Mouse (Mus musculus) midbrain, embryonic 15.5 days (tissue): ENCODE results near the gene Hps6. TPM values are rescaled to one million over a fixed set of nuclear protein-coding genes. Genes with fewer than 3 reads are reported as not detected.

Experiments
- ATAC-seq: fragments of 200-750 bp; cut with Nextera tagmentation; replicated peaks from 2 replicates; pipeline ENCODE4 v1.8.0; 2017; ENCODE audit warnings: moderate TSS enrichment
- H3K27ac ChIP-seq: fragments of 300-500 bp; sonication (generic); 2 replicates; pipeline ENCODE4 v1.5.1; 2015; ENCODE audit warnings: mild to moderate bottlenecking, inconsistent platforms
- H3K27me3 ChIP-seq: fragments of 300-500 bp; sonication (generic); replicated peaks from 2 replicates; pipeline ENCODE4 v1.6.1; 2015; ENCODE audit warnings: inconsistent platforms
- H3K36me3 ChIP-seq: fragments of 300-500 bp; sonication (generic); replicated peaks from 2 replicates; pipeline ENCODE4 v1.6.1; 2015; ENCODE audit warnings: inconsistent platforms
- H3K4me1 ChIP-seq: fragments of 300-500 bp; sonication (generic); 2 replicates; pipeline ENCODE4 v1.6.1; 2015; ENCODE audit warnings: inconsistent platforms
- H3K4me2 ChIP-seq: fragments of 300-500 bp; sonication (generic); 2 replicates; pipeline ENCODE4 v1.6.1; 2015; ENCODE audit warnings: inconsistent platforms, mild to moderate bottlenecking, moderate library complexity
- H3K4me3 ChIP-seq: fragments of 300-500 bp; sonication (generic); 2 replicates; pipeline ENCODE4 v1.5.1; 2015; ENCODE audit warnings: mild to moderate bottlenecking, inconsistent platforms
- H3K9ac ChIP-seq: fragments of 300-500 bp; sonication (generic); 2 replicates; pipeline ENCODE4 v1.6.1; 2015; ENCODE audit warnings: mild to moderate bottlenecking, inconsistent platforms
- H3K9me3 ChIP-seq: fragments of 300-500 bp; sonication (generic); 2 replicates; pipeline ENCODE4 v1.6.1; 2016; ENCODE audit warnings: inconsistent platforms
- WGBS: fragments of 180-500 bp; shearing (Covaris S2); methylation state at CpG from one replicate; pipeline ENCODE4 v1.1.7; 2015; ENCODE audit warnings: mixed read lengths; 5-methylcytosine and 5-hydroxymethylcytosine counted together
- polyA plus RNA-seq: library from polyadenylated mRNA; unstranded; fragments of >200 nt; fragmentation: Nextera tagmentation; extraction: Ambion mirVana; gene quantifications from 2 replicates; pipeline ENCODE4 v1.2.1, GENCODE M21; 2015

Gene Hps6
- polyA plus RNA-seq, 1 experiment from 2014 or later, result 3.9 TPM

DNA sequence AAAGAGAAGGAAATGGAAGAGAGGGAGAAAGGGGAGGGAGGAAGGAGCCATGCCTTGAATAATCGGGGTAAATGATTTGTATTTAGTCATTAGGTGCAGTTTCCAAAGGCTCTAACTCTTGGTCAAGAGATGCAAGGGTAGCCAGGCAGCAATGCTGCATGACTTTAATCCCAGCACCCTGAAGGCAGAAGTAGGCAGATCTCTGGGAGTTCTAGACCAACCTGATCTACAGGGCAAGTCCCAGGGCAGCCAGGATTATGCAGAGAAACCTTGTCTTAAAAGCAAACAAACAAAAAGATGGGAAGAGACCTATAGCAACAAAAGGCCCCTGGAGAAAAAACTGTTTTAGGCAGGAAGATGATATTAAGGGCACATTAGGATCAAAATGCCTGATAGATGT lies 3.9 kb upstream of the Hps6 start:
- 76% methylated on average over 1 of the region's 1 CpGs for WGBS
- H3K36me3 ChIP-seq, result peaks cover 5% of the 10 kb centered on the region; the same call in 1 of the 2 replicates
- 0 out of 2 replicates have a peak overlapping the region, but pooled peaks have one; percentile 53 for H3K9ac ChIP-seq
- peaks cover 11% of the 10 kb centered on the region for H3K27me3 ChIP-seq
- no peak overlapping the region for H3K27ac ChIP-seq
- peak overlapping the region; percentile 74; the same call in 1 of the 2 replicates for H3K4me2 ChIP-seq
- H3K9me3 ChIP-seq, result no peaks in the 10 kb centered on the region
- ATAC-seq, result no peak
- no peak overlapping the region for H3K4me3 ChIP-seq
- peaks cover 26% of the 10 kb centered on the region for H3K4me1 ChIP-seq

DNA sequence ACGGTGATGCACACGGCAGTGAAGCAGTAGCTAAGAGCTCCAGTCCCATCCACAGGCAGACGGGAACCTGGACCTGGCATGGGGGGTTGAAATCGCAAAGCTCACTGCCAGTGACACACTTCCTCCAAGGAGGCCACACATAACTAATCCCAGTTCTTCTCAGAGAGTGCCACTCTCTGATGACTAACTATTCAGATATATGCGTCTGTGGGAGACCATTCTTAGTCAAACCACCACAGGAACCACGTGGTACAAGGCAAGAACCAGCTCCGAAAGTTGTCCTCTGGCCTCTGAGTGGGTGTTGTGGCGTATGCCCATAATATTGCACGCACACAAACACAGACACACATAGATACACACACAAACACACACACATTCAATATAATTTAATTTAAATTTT lies 1.0 kb upstream of the Hps6 start:
- H3K4me3 ChIP-seq, result no peak overlapping the region
- peaks cover 20% of the 10 kb centered on the region for H3K4me1 ChIP-seq
- no peaks in the 10 kb centered on the region for H3K36me3 ChIP-seq
- peaks cover 16% of the 10 kb centered on the region for H3K27me3 ChIP-seq
- H3K9ac ChIP-seq, result no peak overlapping the region
- 84% methylated on average over 9 of the region's 9 CpGs for WGBS
- no peak for ATAC-seq
- H3K27ac ChIP-seq, result no peak overlapping the region
- H3K9me3 ChIP-seq, result no peaks in the 10 kb centered on the region
- H3K4me2 ChIP-seq, result no peak overlapping the region

DNA sequence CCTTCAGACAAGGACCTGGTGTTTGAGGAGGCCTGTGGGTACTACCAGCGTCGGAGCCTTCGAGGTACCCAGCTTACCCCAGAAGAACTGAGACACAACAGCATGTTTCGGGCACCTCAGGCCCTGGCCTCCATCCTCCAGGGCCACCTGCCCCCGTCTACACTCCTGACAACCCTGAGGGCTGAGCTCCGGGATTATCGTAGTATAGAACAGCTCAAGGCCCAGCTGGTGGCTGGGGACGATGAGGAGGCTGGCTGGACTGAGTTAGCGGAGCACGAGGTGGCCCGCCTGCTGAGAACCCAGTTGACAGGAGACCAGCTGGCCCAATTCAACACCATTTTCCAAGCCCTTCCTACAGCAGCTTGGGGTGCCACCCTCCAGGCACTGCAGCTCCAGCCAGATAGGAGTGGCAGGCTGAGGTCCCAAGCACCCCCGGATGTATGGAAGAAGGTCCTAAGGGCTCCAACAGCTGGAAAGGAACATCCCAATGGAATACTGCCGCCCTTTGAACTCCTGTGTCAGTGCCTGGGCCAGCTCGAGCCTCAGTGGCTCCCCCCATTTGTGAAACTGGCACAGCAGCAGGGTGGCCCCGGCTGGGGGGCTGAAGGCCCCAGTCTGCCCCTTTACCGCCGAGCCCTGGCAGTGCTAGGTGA lies 1.6 kb downstream of the Hps6 start:
- ATAC-seq, result no peak
- H3K36me3 ChIP-seq, result no peaks in the 10 kb centered on the region
- H3K4me1 ChIP-seq, result peaks cover 11% of the 10 kb centered on the region
- H3K9me3 ChIP-seq, result no peaks in the 10 kb centered on the region
- H3K27ac ChIP-seq, result no peak overlapping the region
- 68% methylated on average over 17 of the region's 17 CpGs for WGBS
- H3K4me2 ChIP-seq, result no peak overlapping the region
- H3K4me3 ChIP-seq, result no peak overlapping the region
- H3K9ac ChIP-seq, result no peak overlapping the region
- H3K27me3 ChIP-seq, result peaks cover 16% of the 10 kb centered on the region

DNA sequence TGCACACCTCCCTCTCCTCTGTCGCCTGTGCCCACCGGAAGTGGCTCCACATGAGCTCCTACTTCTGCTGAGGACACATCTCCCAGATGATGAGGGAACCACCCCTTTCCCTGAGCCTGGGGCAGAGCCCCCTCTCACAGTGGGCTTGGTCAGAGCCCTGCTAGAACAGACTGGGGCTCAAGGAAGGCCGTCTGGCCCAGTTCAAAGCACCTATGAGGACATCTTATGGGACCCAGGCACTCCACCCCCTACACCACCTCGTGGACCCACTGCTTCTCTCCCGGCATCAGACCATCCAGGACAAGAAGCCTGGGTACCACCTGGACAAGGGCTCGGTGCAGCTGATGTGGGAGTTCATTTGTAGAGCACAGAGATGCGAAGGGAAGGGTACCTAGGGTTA lies 2.4 kb downstream of the Hps6 start:
- Histone ChIP-seq H3K4me3 (no peak overlapping the region), H3K27me3 (peaks cover 16% of the 10 kb centered on the region), H3K36me3 (no peaks in the 10 kb centered on the region), H3K4me2 (no peak overlapping the region), H3K4me1 (peaks cover 11% of the 10 kb centered on the region), H3K9ac (no peak overlapping the region), H3K9me3 (no peaks in the 10 kb centered on the region), H3K27ac (no peak overlapping the region)
- no peak for ATAC-seq
- WGBS, result 82% methylated on average over 7 of the region's 7 CpGs

DNA sequence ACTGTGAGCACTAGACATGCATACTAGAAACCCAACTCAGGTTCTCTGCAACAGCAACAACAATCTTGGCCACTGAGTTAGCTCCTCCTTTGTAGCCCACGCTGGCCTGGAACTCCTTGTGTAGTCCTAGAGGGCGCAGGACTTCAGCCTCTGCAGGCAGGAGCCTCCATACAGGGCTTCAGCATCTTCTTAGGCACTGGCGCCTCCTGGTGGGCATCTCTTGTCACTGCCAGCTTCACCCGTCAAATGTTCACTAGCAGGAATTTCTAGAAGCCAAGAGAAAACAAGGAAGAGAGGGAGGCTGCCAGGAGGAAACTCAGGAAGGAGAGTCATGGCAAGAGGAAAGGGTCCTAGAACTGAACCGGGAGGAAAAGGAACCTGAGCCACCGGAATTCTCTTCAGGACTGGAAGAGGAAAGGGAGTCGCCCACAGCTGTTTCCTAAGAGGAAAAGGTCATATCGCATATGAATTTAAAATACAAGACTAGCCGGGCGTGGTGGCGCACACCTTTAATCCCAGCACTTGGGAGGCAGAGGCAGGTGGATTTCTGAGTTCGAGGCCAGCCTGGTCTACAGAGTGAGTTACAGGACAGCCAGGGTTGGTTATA lies 11.4 kb downstream of the Hps6 start:
- H3K4me2 ChIP-seq, result no peak overlapping the region
- WGBS, result 42% methylated on average over 12 of the region's 12 CpGs
- no peaks in the 10 kb centered on the region for H3K36me3 ChIP-seq
- peak; percentile 58; the same call in 1 of the 2 replicates for ATAC-seq
- H3K27ac ChIP-seq, result no peak overlapping the region
- no peaks in the 10 kb centered on the region for H3K9me3 ChIP-seq
- H3K4me1 ChIP-seq, result no peaks in the 10 kb centered on the region
- H3K9ac ChIP-seq, result no peak overlapping the region
- H3K4me3 ChIP-seq, result no peak overlapping the region
- no peaks in the 10 kb centered on the region for H3K27me3 ChIP-seq

DNA sequence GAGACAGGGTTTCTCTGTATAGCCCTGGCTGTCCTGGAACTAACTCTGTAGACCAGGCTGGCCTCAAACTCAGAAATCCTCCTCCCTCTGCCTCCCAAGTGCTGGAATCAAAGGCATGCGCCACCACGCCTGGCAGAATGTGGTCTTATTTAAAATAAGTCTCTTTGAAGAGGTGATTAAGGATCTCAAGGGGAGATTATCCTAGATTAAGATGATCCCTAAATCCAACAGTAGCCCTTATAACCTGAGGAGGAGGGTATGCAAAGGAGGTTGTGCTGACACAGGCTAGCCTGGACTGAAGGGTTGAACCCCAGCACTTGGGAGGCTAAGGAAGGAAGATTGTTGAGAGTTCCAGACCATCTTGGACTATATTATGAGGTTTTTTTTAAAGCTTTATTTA lies 12.7 kb downstream of the Hps6 start:
- Histone ChIP-seq H3K36me3 (no peaks in the 10 kb centered on the region), H3K9me3 (no peaks in the 10 kb centered on the region), H3K4me1 (no peaks in the 10 kb centered on the region), H3K9ac (no peak overlapping the region), H3K27ac (no peak overlapping the region), H3K27me3 (no peaks in the 10 kb centered on the region), H3K4me3 (no peak overlapping the region), H3K4me2 (no peak overlapping the region)
- ATAC-seq, result no peak
- WGBS, result 58% methylated on average over 2 of the region's 2 CpGs

DNA sequence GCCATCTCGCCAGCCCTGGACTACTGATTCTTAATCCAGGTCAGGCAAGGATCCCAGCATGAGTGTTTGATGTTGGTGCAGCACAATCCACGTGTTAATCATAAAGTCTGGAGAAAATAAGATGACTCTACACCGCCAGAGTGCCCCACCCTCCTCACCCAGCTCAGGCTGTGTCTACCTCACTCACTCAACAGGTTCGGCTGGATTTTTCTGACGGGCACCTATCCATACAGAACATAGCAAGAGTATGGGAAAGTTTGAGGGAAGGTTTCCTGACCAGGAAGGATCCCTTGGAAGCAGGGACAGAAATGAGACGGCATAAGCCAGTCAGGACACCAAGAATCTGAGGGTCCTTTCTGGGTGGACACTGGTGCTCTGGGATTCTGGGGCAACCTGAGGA lies 21.7 kb downstream of the Hps6 start:
- WGBS, result 82% methylated on average over 6 of the region's 6 CpGs
- Histone ChIP-seq H3K36me3 (no peaks in the 10 kb centered on the region), H3K27ac (no peak overlapping the region), H3K4me2 (no peak overlapping the region), H3K9me3 (no peaks in the 10 kb centered on the region), H3K4me3 (no peak overlapping the region), H3K9ac (no peak overlapping the region), H3K4me1 (no peaks in the 10 kb centered on the region), H3K27me3 (no peaks in the 10 kb centered on the region)
- ATAC-seq, result no peak

DNA sequence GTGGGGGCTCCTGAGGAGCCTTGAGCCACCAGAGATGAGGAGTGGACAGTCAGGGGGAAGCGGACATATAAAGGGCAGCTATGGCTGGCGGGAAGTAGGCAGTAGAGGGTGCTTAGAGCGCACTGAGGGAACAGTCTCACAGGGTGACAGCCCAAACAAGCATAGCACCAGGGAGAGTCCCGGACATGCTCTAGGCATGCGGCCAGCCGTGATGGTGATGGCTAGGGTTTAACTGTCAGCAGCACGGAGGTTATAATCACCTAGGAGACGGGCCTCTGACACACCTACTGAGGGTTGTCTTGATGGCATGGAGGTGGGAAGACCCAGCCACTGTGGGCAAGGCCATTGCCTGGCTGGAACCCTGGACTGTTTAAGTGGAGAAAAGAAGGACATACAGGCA lies 23.3 kb downstream of the Hps6 start:
- Histone ChIP-seq H3K36me3 (no peaks in the 10 kb centered on the region; the same call in 1 of the 2 replicates), H3K4me2 (no peak overlapping the region), H3K27me3 (no peaks in the 10 kb centered on the region), H3K9me3 (no peaks in the 10 kb centered on the region), H3K4me1 (no peaks in the 10 kb centered on the region), H3K9ac (no peak overlapping the region), H3K27ac (no peak overlapping the region), H3K4me3 (no peak overlapping the region)
- WGBS, result 62% methylated on average over 8 of the region's 8 CpGs
- ATAC-seq, result no peak

DNA sequence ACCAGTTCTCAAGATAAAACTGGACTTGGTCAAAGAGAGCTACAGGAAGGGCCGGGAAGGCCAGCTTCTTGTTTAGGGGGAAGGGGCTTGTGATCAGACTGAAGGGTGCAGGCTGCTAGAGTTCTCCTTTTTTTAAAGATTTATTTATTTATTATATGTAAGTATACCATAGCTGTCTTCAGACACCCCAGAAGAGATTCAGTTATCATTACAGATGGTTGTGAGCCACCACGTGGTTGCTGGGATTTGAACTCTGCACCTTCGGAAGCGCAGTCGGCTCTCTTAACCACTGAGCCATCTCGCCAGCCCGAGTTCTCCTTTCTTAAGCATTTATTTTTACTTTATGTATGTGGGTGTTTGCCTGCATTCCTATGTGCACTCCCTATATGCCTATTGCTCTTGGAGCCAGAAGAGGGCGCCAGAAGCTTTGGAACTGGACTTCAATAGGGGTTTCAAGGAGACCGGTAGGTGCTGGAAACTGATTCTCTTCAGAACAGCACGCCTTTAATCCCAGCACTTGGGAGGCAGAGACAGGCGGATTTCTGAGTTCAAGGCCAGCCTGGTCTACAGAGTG lies 25.5 kb downstream of the Hps6 start:
- Histone ChIP-seq H3K4me1 (no peaks in the 10 kb centered on the region), H3K4me2 (no peak overlapping the region), H3K4me3 (no peak overlapping the region), H3K9me3 (no peaks in the 10 kb centered on the region), H3K36me3 (peaks cover 17% of the 10 kb centered on the region), H3K9ac (no peak overlapping the region), H3K27me3 (no peaks in the 10 kb centered on the region), H3K27ac (no peak overlapping the region)
- 76% methylated on average over 11 of the region's 11 CpGs for WGBS
- ATAC-seq, result no peak

DNA sequence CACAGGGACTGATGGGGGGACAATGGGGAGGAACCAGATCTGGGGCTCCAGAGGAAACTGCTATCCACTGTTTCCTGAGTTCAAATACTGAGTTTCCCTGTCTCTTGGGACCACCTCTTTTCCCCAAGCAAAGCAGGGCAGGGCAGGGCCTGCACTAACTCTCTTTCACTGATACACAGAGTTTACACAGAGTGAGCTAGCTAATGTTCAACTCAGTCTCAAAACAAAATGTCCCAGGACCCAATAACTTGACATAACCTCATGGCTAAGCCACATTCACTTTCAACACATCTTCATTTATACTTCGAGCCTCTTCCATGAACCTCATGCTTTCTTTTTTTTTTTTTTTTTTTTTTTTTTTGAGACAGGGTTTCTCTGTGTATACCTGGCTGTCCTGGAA lies 26.3 kb downstream of the Hps6 start:
- Histone ChIP-seq H3K4me3 (no peak overlapping the region), H3K27ac (no peak overlapping the region), H3K27me3 (no peaks in the 10 kb centered on the region), H3K9ac (no peak overlapping the region), H3K36me3 (peaks cover 26% of the 10 kb centered on the region), H3K4me1 (no peaks in the 10 kb centered on the region), H3K4me2 (no peak overlapping the region), H3K9me3 (no peaks in the 10 kb centered on the region)
- no peak for ATAC-seq
- 96% methylated on average over 1 of the region's 1 CpGs for WGBS

DNA sequence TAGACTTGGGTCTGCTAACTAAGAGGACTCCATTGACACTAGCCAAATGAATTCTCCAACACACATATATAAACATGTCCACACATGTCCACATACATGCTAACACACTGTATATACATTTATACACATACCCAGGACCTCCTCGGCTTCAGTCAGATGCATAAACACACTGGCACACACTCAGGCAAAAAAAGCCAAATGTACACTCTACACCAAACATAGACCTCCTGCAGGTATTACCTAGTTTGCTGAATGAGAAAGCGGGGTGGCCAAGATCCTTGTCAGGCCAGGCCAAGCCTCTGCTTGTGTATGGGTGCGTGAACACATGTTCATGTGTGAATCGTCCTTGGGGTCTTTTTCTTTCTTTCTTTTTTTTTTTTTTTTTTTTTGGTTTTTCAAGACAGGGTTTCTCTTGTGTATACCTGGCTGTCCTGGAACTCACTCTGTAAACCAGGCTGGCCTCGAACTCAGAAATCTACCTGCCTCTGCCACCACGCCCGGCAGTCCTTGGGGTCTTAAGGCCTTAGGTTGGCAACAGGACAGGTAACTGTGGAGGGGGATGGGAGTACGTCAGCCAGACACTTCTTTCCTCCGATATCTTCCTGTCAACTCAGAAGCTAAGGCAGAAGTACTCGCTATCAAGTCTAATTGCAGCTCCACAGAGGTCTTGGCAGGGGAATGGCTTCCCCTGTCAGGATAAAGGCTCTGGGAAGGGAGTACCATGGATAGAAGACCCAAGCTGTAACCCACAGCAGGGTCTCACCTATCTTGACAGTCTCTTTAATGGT lies 27.1 kb downstream of the Hps6 start:
- Histone ChIP-seq H3K4me3 (no peak overlapping the region), H3K36me3 (peaks cover 33% of the 10 kb centered on the region), H3K27ac (no peak overlapping the region), H3K27me3 (no peaks in the 10 kb centered on the region), H3K4me1 (no peaks in the 10 kb centered on the region), H3K9ac (no peak overlapping the region), H3K9me3 (no peaks in the 10 kb centered on the region), H3K4me2 (no peak overlapping the region)
- WGBS, result 98% methylated on average over 10 of the region's 10 CpGs
- no peak for ATAC-seq

DNA sequence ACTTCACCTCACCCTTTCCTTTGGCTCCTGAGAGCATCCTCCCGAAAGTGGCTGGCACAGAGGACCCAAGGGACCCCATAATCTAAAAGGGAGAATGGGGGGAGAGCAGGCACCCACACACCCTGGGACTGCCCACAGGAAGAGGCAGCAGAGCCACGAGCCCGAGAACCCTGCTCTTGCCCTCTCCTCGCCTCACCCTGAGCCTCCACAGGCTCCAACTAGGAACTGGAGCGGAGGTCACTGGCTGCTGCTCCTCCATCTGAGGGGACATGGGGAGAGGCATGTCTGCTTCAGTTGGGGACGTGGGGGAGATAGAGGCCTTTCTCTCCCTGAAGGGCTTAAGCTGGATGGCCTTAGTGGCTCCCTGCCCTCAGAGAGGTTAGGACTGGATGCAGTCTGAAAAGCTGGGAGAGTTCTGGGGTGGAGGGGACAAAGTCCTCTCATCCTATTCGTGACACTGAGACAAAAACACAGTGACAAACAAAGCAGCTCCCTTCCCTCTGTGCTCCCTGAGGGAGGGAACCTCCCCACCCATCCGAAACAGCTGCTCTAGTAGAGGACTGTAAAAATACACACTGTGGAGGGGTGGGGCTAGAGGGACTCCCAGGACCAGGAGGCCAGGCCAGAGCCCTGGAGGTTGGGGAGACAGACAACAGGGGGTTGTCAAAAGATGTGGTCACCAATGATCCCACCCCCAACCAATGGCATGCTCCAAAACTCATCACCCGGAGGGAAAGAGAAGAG lies 28.6 kb downstream of the Hps6 start:
- H3K4me2 ChIP-seq, result no peak overlapping the region
- WGBS, result 71% methylated on average over 9 of the region's 9 CpGs
- no peak for ATAC-seq
- H3K9me3 ChIP-seq, result no peaks in the 10 kb centered on the region
- no peak overlapping the region for H3K9ac ChIP-seq
- no peaks in the 10 kb centered on the region for H3K27me3 ChIP-seq
- H3K27ac ChIP-seq, result no peak overlapping the region
- peaks cover 41% of the 10 kb centered on the region for H3K36me3 ChIP-seq
- peaks cover 11% of the 10 kb centered on the region for H3K4me1 ChIP-seq
- no peak overlapping the region for H3K4me3 ChIP-seq
